Mouse (Mus musculus): ENCODE data around the gene Pcsk5. TPM values are rescaled to one million over a fixed set of nuclear protein-coding genes. Genes with fewer than 3 reads are reported as not detected.
"Not testable (repeated sequence)": the region's sequence is repeated elsewhere in the genome, so short reads cannot be mapped to it uniquely, and the experiment has no call there.

The Pcsk5 gene
- total RNA-seq, 2 experiments from 2014 or later, result under 0.01 TPM; not detected in 1

- no peak for ATAC-seq (replicated peaks; ENCODE audit: low FRiP score, poor library complexity, severe bottlenecking)
Measured at GRCm38 (mm10) chr19:17496131-17496530, 341.3 kb downstream of the Pcsk5 start.

- ATAC-seq (replicated peaks; ENCODE audit: low FRiP score, poor library complexity, severe bottlenecking), result no peak
Measured at GRCm38 (mm10) chr19:17491822-17492544, 345.4 kb downstream of the Pcsk5 start.

GRCm38 (mm10) chr19:17491322-17491721 is 346.1 kb downstream of the Pcsk5 start:
- ATAC-seq (replicated peaks; ENCODE audit: low FRiP score, poor library complexity, severe bottlenecking), result no peak

GRCm38 (mm10) chr19:17489866-17490141 is 347.6 kb downstream of the Pcsk5 start:
- no peak for ATAC-seq (replicated peaks; ENCODE audit: low FRiP score, poor library complexity, severe bottlenecking)

GRCm38 (mm10) chr19:17489041-17489865 is 348.2 kb downstream of the Pcsk5 start:
- ATAC-seq (replicated peaks; ENCODE audit: low FRiP score, poor library complexity, severe bottlenecking), result no peak

- no peak for ATAC-seq (replicated peaks; ENCODE audit: low FRiP score, poor library complexity, severe bottlenecking)
Measured at GRCm38 (mm10) chr19:17482126-17482790, 355.2 kb downstream of the Pcsk5 start.

GRCm38 (mm10) chr19:17479471-17479870 is 358.0 kb downstream of the Pcsk5 start:
- no peak for ATAC-seq (replicated peaks; ENCODE audit: low FRiP score, poor library complexity, severe bottlenecking)

GRCm38 (mm10) chr19:17476021-17476420 is 361.4 kb downstream of the Pcsk5 start:
- no peak for ATAC-seq (replicated peaks; ENCODE audit: low FRiP score, poor library complexity, severe bottlenecking)

- not testable (repeated sequence) for ATAC-seq (replicated peaks; ENCODE audit: low FRiP score, poor library complexity, severe bottlenecking)
Measured at GRCm38 (mm10) chr19:17473138-17473537, 364.3 kb downstream of the Pcsk5 start.

- no peak for ATAC-seq (replicated peaks; ENCODE audit: low FRiP score, poor library complexity, severe bottlenecking)
Measured at GRCm38 (mm10) chr19:17471861-17472260, 365.6 kb downstream of the Pcsk5 start.

GRCm38 (mm10) chr19:17471196-17471595 is 366.2 kb downstream of the Pcsk5 start:
- no peak for ATAC-seq (replicated peaks; ENCODE audit: low FRiP score, poor library complexity, severe bottlenecking)

- no peak for ATAC-seq (replicated peaks; ENCODE audit: low FRiP score, poor library complexity, severe bottlenecking)
Measured at GRCm38 (mm10) chr19:17467556-17468211, 369.7 kb downstream of the Pcsk5 start.

GRCm38 (mm10) chr19:17452001-17452400 is 385.4 kb downstream of the Pcsk5 start:
- no peak for ATAC-seq (replicated peaks; ENCODE audit: low FRiP score, poor library complexity, severe bottlenecking)

GRCm38 (mm10) chr19:17443581-17443980 is 393.9 kb downstream of the Pcsk5 start:
- no peak for ATAC-seq (replicated peaks; ENCODE audit: low FRiP score, poor library complexity, severe bottlenecking)

GRCm38 (mm10) chr19:17439476-17440189 is 397.8 kb downstream of the Pcsk5 start:
- ATAC-seq (replicated peaks; ENCODE audit: low FRiP score, poor library complexity, severe bottlenecking), result no peak

GRCm38 (mm10) chr19:17436651-17437050 is 400.8 kb downstream of the Pcsk5 start:
- no peak for ATAC-seq (replicated peaks; ENCODE audit: low FRiP score, poor library complexity, severe bottlenecking)

GRCm38 (mm10) chr19:17428561-17428914 is 408.9 kb downstream of the Pcsk5 start:
- no peak for ATAC-seq (replicated peaks; ENCODE audit: low FRiP score, poor library complexity, severe bottlenecking)

- ATAC-seq (replicated peaks; ENCODE audit: low FRiP score, poor library complexity, severe bottlenecking), result no peak
Measured at GRCm38 (mm10) chr19:17427824-17428560, 409.4 kb downstream of the Pcsk5 start.

GRCm38 (mm10) chr19:17423306-17423705 is 414.1 kb downstream of the Pcsk5 start:
- ATAC-seq (replicated peaks; ENCODE audit: low FRiP score, poor library complexity, severe bottlenecking), result no peak

All from erythroblast, adult 5-6 weeks (primary cell).